Mouse (Mus musculus): ENCODE measurements at regions not wholly inside any gene's neighbourhood (a gene's known extent, or its start where the extent isn't known, plus 50 kb on each side); places are given as distances from the start of the nearest gene placed in this dataset.

DNA sequence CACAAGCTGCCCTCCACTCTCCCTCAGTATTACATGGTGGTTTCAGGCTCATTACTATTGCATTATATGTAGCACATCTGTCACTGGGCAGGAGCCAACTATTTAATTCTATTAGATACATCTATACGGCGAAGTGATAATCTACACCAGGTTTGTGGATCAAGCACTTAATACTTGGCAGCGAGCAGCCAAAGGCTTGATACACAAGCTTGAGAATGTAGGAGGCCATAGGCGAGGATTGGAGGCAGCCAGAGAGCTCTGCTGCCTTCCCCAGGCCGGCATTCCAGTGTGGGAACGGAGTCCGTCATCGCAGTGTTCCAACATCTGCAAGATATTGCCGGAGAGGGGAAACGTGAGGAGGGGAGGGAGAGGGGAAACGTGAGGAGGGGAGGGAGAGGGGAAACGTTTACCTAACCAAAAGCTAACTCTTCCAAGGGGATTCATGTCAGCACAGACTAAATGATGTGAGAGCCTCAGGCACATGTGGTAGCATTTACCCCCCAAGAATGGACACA, 109.6 kb upstream of the Habp2 start:
- H3K27ac ChIP-seq (ENCODE audit: insufficient read depth, low read depth, low read length) = no peak overlapping the region
- 57% methylated on average over 12 of the region's 12 CpGs for WGBS
- no peak overlapping the region for H3K4me3 ChIP-seq (ENCODE audit: low read depth, low read length)
- TF ChIP-seq POLR2A (IDR thresholded peaks at IDR 0.05; ENCODE audit: low read depth, low read length) = no peak
- no peak for TF ChIP-seq CTCF (IDR thresholded peaks at IDR 0.05; ENCODE audit: extremely low read depth, insufficient read length, insufficient replicate concordance, low read depth, low read length)
- H3K27me3 ChIP-seq (ENCODE audit: control insufficient read depth, insufficient read depth, low read length) = no peaks in the 10 kb centered on the region
- H3K36me3 ChIP-seq (ENCODE audit: control insufficient read depth, insufficient read depth, low read length) = no peaks in the 10 kb centered on the region
- no peaks in the 10 kb centered on the region for H3K4me1 ChIP-seq (ENCODE audit: control insufficient read depth, insufficient read depth, insufficient read length, low read length)

- no peak for TF ChIP-seq CTCF (IDR thresholded peaks at IDR 0.05; ENCODE audit: extremely low read depth, insufficient read length, insufficient replicate concordance, low read depth, low read length)
- no peak for TF ChIP-seq POLR2A (IDR thresholded peaks at IDR 0.05; ENCODE audit: low read depth, low read length)
- Histone ChIP-seq H3K36me3 (ENCODE audit: control insufficient read depth, insufficient read depth, low read length) (no peaks in the 10 kb centered on the region), H3K4me1 (ENCODE audit: control insufficient read depth, insufficient read depth, insufficient read length, low read length) (no peaks in the 10 kb centered on the region), H3K27me3 (ENCODE audit: control insufficient read depth, insufficient read depth, low read length) (no peaks in the 10 kb centered on the region), H3K4me3 (ENCODE audit: low read depth, low read length) (no peak overlapping the region), H3K27ac (ENCODE audit: insufficient read depth, low read depth, low read length) (no peak overlapping the region)
- WGBS = 79% methylated on average over 5 of the region's 5 CpGs
Observed at GRCm38 (mm10) chr19:56185756-56186155, 101.2 kb upstream of the Habp2 start.

- WGBS = 93% methylated on average over 1 of the region's 1 CpGs
- H3K4me3 ChIP-seq (ENCODE audit: low read depth, low read length) = no peak overlapping the region
Observed at GRCm38 (mm10) chr19:56189185-56189584, 97.8 kb upstream of the Habp2 start.

GRCm38 (mm10) chr19:56190222-56190621, 96.7 kb upstream of the Habp2 start:
- Histone ChIP-seq H3K27ac (ENCODE audit: insufficient read depth, low read depth, low read length) (no peak overlapping the region), H3K27me3 (ENCODE audit: control insufficient read depth, insufficient read depth, low read length) (no peaks in the 10 kb centered on the region), H3K4me1 (ENCODE audit: control insufficient read depth, insufficient read depth, insufficient read length, low read length) (no peaks in the 10 kb centered on the region), H3K4me3 (ENCODE audit: low read depth, low read length) (no peak overlapping the region), H3K36me3 (ENCODE audit: control insufficient read depth, insufficient read depth, low read length) (no peaks in the 10 kb centered on the region)
- no peak for TF ChIP-seq CTCF (IDR thresholded peaks at IDR 0.05; ENCODE audit: extremely low read depth, insufficient read length, insufficient replicate concordance, low read depth, low read length)
- no peak for TF ChIP-seq POLR2A (IDR thresholded peaks at IDR 0.05; ENCODE audit: low read depth, low read length)
- 75% methylated on average over 3 of the region's 3 CpGs for WGBS

More at GRCm38 (mm10) chr19:56189185-56189584, 97.8 kb upstream of the Habp2 start:
- no peaks in the 10 kb centered on the region for H3K27me3 ChIP-seq (ENCODE audit: control insufficient read depth, insufficient read depth, low read length)
- no peak overlapping the region for H3K27ac ChIP-seq (ENCODE audit: insufficient read depth, low read depth, low read length)
- TF ChIP-seq CTCF (IDR thresholded peaks at IDR 0.05; ENCODE audit: extremely low read depth, insufficient read length, insufficient replicate concordance, low read depth, low read length) (no peak), POLR2A (IDR thresholded peaks at IDR 0.05; ENCODE audit: low read depth, low read length) (no peak)
- H3K36me3 ChIP-seq (ENCODE audit: control insufficient read depth, insufficient read depth, low read length) = no peaks in the 10 kb centered on the region
- no peaks in the 10 kb centered on the region for H3K4me1 ChIP-seq (ENCODE audit: control insufficient read depth, insufficient read depth, insufficient read length, low read length)

- Histone ChIP-seq H3K27ac (ENCODE audit: insufficient read depth, low read depth, low read length) (no peak overlapping the region), H3K27me3 (ENCODE audit: control insufficient read depth, insufficient read depth, low read length) (no peaks in the 10 kb centered on the region), H3K4me1 (ENCODE audit: control insufficient read depth, insufficient read depth, insufficient read length, low read length) (no peaks in the 10 kb centered on the region), H3K4me3 (ENCODE audit: low read depth, low read length) (no peak overlapping the region), H3K36me3 (ENCODE audit: control insufficient read depth, insufficient read depth, low read length) (no peaks in the 10 kb centered on the region)
- 74% methylated on average over 15 of the region's 15 CpGs for WGBS
- TF ChIP-seq CTCF (IDR thresholded peaks at IDR 0.05; ENCODE audit: extremely low read depth, insufficient read length, insufficient replicate concordance, low read depth, low read length) (no peak), POLR2A (IDR thresholded peaks at IDR 0.05; ENCODE audit: low read depth, low read length) (no peak)
Observed at GRCm38 (mm10) chr19:56198474-56199236, 88.3 kb upstream of the Habp2 start.

DNA sequence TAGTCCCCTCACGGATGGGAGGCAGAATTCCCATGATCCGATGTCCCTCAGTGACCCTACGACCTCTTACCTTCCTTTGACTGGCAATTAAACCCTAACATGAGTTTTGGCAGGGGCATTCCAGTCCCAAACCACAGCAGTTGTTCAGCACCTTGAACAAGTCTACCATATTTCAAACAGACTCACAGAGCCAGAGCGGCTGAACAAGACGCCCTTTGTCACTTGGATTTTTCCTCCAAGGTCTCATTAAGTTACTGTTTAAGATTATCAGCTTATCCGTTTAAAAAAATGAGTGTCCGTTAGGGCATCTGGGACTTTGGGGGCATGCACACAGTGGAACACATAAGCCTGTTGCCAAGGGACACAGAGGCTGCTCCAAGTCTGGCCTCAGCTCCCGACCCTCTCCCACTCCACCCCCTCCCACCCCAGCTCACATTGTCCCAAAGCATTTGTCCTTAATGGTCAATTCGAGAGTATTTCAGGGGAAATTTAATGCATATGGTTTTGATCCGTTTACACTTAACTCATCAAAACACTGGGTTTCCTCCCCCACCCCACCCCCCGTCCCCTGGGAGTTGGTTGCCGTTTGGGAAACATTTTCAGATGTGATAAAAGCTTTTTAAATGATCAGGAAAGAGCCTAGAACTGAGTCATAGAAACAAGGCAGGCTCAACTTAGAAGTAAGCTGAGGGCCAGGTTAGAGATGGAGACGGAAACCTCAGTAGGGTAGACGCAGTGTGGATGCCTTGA, 87.4 kb upstream of the Habp2 start:
- no peaks in the 10 kb centered on the region for H3K36me3 ChIP-seq (ENCODE audit: control insufficient read depth, insufficient read depth, low read length)
- no peaks in the 10 kb centered on the region for H3K27me3 ChIP-seq (ENCODE audit: control insufficient read depth, insufficient read depth, low read length)
- no peaks in the 10 kb centered on the region for H3K4me1 ChIP-seq (ENCODE audit: control insufficient read depth, insufficient read depth, insufficient read length, low read length)
- no peak overlapping the region for H3K27ac ChIP-seq (ENCODE audit: insufficient read depth, low read depth, low read length)
- TF ChIP-seq CTCF (IDR thresholded peaks at IDR 0.05; ENCODE audit: extremely low read depth, insufficient read length, insufficient replicate concordance, low read depth, low read length) (no peak), POLR2A (IDR thresholded peaks at IDR 0.05; ENCODE audit: low read depth, low read length) (no peak)
- H3K4me3 ChIP-seq (ENCODE audit: low read depth, low read length) = no peak overlapping the region
- WGBS = 58% methylated on average over 14 of the region's 14 CpGs

Measured in small intestine, adult 2 months (tissue).